Mouse (Mus musculus) CH12.LX (cell line): ENCODE measurements around the gene Guk1. TPM values are rescaled to one million over a fixed set of nuclear protein-coding genes. Genes with fewer than 3 reads are reported as not detected.
A peak's percentile ranks its signal among the peaks of the same experiment; 100 is the strongest.

ENCODE experiments used
- DNase-seq: peaks from one replicate; pipeline ENCODE4 v3.0.0-alpha.2; 2013; ENCODE audit errors: extremely low read depth
- H3K27ac ChIP-seq: 2 replicates; pipeline ENCODE4 v1.5.1; 2012; ENCODE audit warnings: low read depth, mild to moderate bottlenecking, control low read depth, moderate library complexity; ENCODE audit not compliant: insufficient read depth
- H3K27me3 ChIP-seq: replicated peaks from 2 replicates; pipeline ENCODE3; 2012; ENCODE audit warnings: inconsistent platforms
- H3K36me3 ChIP-seq, 2 experiments: replicated peaks in 1 of 2; 2 replicates each; pipeline versions ENCODE3 to v1.6.1; 2012; ENCODE audit warnings: inconsistent platforms in 1 of 2, low read length in 1 of 2, mild to moderate bottlenecking in 1 of 2, mixed read lengths in 1 of 2, moderate library complexity in 1 of 2; ENCODE audit not compliant: control insufficient read depth in 1 of 2, insufficient read depth in 1 of 2
- H3K4me1 ChIP-seq, 2 experiments: 2 replicates each; pipeline ENCODE4 v1.6.1; 2012; ENCODE audit warnings: inconsistent platforms in 1 of 2, moderate library complexity in 1 of 2; ENCODE audit not compliant: insufficient read depth in 2 of 2, control insufficient read depth in 1 of 2
- H3K4me2 ChIP-seq: 2 replicates; pipeline ENCODE4 v1.6.1; 2012; ENCODE audit warnings: low read depth, mild to moderate bottlenecking, control low read depth; ENCODE audit not compliant: poor library complexity, insufficient read depth, severe bottlenecking
- H3K4me3 ChIP-seq, 3 experiments: fragments of 150-350 bp in 1 of 3; sonication (generic) in 1 of 3; replicated peaks in 1 of 3; 2 replicates each; pipeline versions ENCODE3 to v1.5.1; 2011 to 2012; ENCODE audit warnings: low read depth in 2 of 3, low read length in 2 of 3, mild to moderate bottlenecking in 2 of 3, moderate library complexity in 2 of 3, control low read depth in 1 of 3, improper control_type of control experiment in 1 of 3, inconsistent platforms in 1 of 3, mixed read lengths in 1 of 3; ENCODE audit not compliant: poor library complexity in 1 of 3
- H3K79me2 ChIP-seq: replicated peaks from 2 replicates; pipeline ENCODE4 v1.6.1; 2012; ENCODE audit warnings: mild to moderate bottlenecking, moderate library complexity; ENCODE audit not compliant: control insufficient read depth, poor library complexity, insufficient read depth, severe bottlenecking; ENCODE audit errors: extremely low read depth
- H3K9ac ChIP-seq: 2 replicates; pipeline ENCODE4 v1.6.1; 2012; ENCODE audit warnings: low read depth, mild to moderate bottlenecking, control low read depth, moderate library complexity; ENCODE audit not compliant: insufficient read depth
- H3K9me3 ChIP-seq: replicated peaks from 2 replicates; pipeline ENCODE3; 2012; ENCODE audit warnings: low read length, inconsistent platforms, mixed read lengths
- BHLHE40 ChIP-seq: IDR thresholded peaks from 2 replicates; pipeline ENCODE4 v1.6.1; 2011; ENCODE audit warnings: mild to moderate bottlenecking, low read depth, low read length, improper control_type of control experiment
- CHD1 ChIP-seq: IDR thresholded peaks from 2 replicates; pipeline ENCODE4 v1.6.1; 2012; ENCODE audit warnings: low read depth, low read length, improper control_type of control experiment, inconsistent platforms
- CHD2 ChIP-seq: IDR thresholded peaks from 2 replicates; pipeline ENCODE4 v1.6.1; 2011; ENCODE audit warnings: low read length, improper control_type of control experiment
- CTCF ChIP-seq, 2 experiments: IDR thresholded peaks in 1 of 2; conservative IDR thresholded peaks in 1 of 2; 2 replicates each; pipeline ENCODE4 v1.5.1; 2011 to 2012; ENCODE audit warnings: low read depth in 2 of 2, low read length in 2 of 2, improper control_type of control experiment in 1 of 2, inconsistent platforms in 1 of 2, mild to moderate bottlenecking in 1 of 2, moderate library complexity in 1 of 2
- E2F4 ChIP-seq: IDR thresholded peaks from 2 replicates; pipeline ENCODE4 v1.6.1; 2011; ENCODE audit warnings: low read depth, low read length, improper control_type of control experiment; ENCODE audit not compliant: insufficient replicate concordance
- ELF1 ChIP-seq: IDR thresholded peaks from 2 replicates; pipeline ENCODE4 v1.6.1; 2014; ENCODE audit warnings: low read depth, mild to moderate bottlenecking, inconsistent platforms, low read length, improper control_type of control experiment
- EP300 ChIP-seq: IDR thresholded peaks from 2 replicates; pipeline ENCODE4 v1.6.1; 2011; ENCODE audit warnings: low read length, improper control_type of control experiment
- GABPA ChIP-seq: IDR thresholded peaks from 2 replicates; pipeline ENCODE4 v1.6.1; 2012; ENCODE audit warnings: low read depth, low read length, improper control_type of control experiment, inconsistent platforms; ENCODE audit not compliant: insufficient replicate concordance
- HCFC1 ChIP-seq: IDR thresholded peaks from 2 replicates; pipeline ENCODE4 v1.6.1; 2012; ENCODE audit warnings: low read depth, mild to moderate bottlenecking, inconsistent platforms, low read length, improper control_type of control experiment
- IRF4 ChIP-seq: IDR thresholded peaks from 2 replicates; pipeline ENCODE4 v1.6.1; 2014; ENCODE audit warnings: low read depth, mild to moderate bottlenecking, inconsistent platforms, low read length, improper control_type of control experiment
- JUN ChIP-seq: IDR thresholded peaks from 2 replicates; pipeline ENCODE4 v1.6.1; 2011; ENCODE audit warnings: low read depth, mild to moderate bottlenecking, low read length, improper control_type of control experiment, moderate library complexity; ENCODE audit not compliant: insufficient read depth
- JUND ChIP-seq: conservative IDR thresholded peaks from 2 replicates; pipeline ENCODE4 v1.6.1; 2011; ENCODE audit warnings: low read depth, low read length, improper control_type of control experiment
- KAT2A ChIP-seq: IDR thresholded peaks from 2 replicates; pipeline ENCODE4 v1.6.1; 2012; ENCODE audit warnings: low read length, improper control_type of control experiment, inconsistent platforms; ENCODE audit not compliant: insufficient replicate concordance
- MAFK ChIP-seq: IDR thresholded peaks from 2 replicates; pipeline ENCODE4 v1.6.1; 2011; ENCODE audit warnings: low read length, improper control_type of control experiment; ENCODE audit not compliant: insufficient replicate concordance
- MAX ChIP-seq: IDR thresholded peaks from 2 replicates; pipeline ENCODE4 v1.6.1; 2011; ENCODE audit warnings: low read length, improper control_type of control experiment
- MAZ ChIP-seq: IDR thresholded peaks from 2 replicates; pipeline ENCODE4 v1.6.1; 2012; ENCODE audit warnings: low read depth, mild to moderate bottlenecking, inconsistent platforms, low read length, improper control_type of control experiment, moderate library complexity
- MEF2A ChIP-seq: IDR thresholded peaks from 2 replicates; pipeline ENCODE4 v1.6.1; 2014; ENCODE audit warnings: low read depth, mild to moderate bottlenecking, inconsistent platforms, low read length, improper control_type of control experiment, borderline replicate concordance
- MXI1 ChIP-seq: IDR thresholded peaks from 2 replicates; pipeline ENCODE4 v1.6.1; 2011; ENCODE audit warnings: mild to moderate bottlenecking, low read depth, low read length, improper control_type of control experiment
- NELFE ChIP-seq: IDR thresholded peaks from 2 replicates; pipeline ENCODE4 v1.6.1; 2011; ENCODE audit warnings: low read depth, low read length, improper control_type of control experiment
- NRF1 ChIP-seq: IDR thresholded peaks from 2 replicates; pipeline ENCODE4 v1.6.1; 2014; ENCODE audit warnings: low read depth, mild to moderate bottlenecking, inconsistent platforms, low read length, improper control_type of control experiment, moderate library complexity
- PAX5 ChIP-seq: IDR thresholded peaks from 2 replicates; pipeline ENCODE4 v1.6.1; 2012; ENCODE audit warnings: low read length, inconsistent platforms, mixed read lengths
- POLR2A ChIP-seq: IDR thresholded peaks from 2 replicates; pipeline ENCODE4 v1.6.1; 2011; ENCODE audit warnings: low read depth, mild to moderate bottlenecking, improper control_type of control experiment, low read length
- POLR2AphosphoS2 ChIP-seq: IDR thresholded peaks from 2 replicates; pipeline ENCODE4 v1.6.1; 2011; ENCODE audit warnings: low read depth, low read length, improper control_type of control experiment
- RAD21 ChIP-seq: IDR thresholded peaks from 2 replicates; pipeline ENCODE4 v1.6.1; 2011; ENCODE audit warnings: low read depth, mild to moderate bottlenecking, low read length, improper control_type of control experiment, moderate library complexity
- RCOR1 ChIP-seq: conservative IDR thresholded peaks from 2 replicates; pipeline ENCODE4 v1.6.1; 2012; ENCODE audit warnings: low read depth, mild to moderate bottlenecking, inconsistent platforms, low read length, improper control_type of control experiment
- SIN3A ChIP-seq: IDR thresholded peaks from 2 replicates; pipeline ENCODE4 v1.6.1; 2012; ENCODE audit warnings: low read length, improper control_type of control experiment, inconsistent platforms
- SMC3 ChIP-seq: IDR thresholded peaks from 2 replicates; pipeline ENCODE4 v1.6.1; 2011; ENCODE audit warnings: low read depth, low read length, improper control_type of control experiment
- TBP ChIP-seq: conservative IDR thresholded peaks from 2 replicates; pipeline ENCODE4 v1.6.1; 2011; ENCODE audit warnings: low read depth, low read length, improper control_type of control experiment
- TCF12 ChIP-seq: IDR thresholded peaks from 2 replicates; pipeline ENCODE4 v1.6.1; 2014; ENCODE audit warnings: low read depth, mild to moderate bottlenecking, inconsistent platforms, low read length, improper control_type of control experiment
- UBTF ChIP-seq: IDR thresholded peaks from 2 replicates; pipeline ENCODE4 v1.6.1; 2012; ENCODE audit warnings: low read depth, mild to moderate bottlenecking, inconsistent platforms, low read length, improper control_type of control experiment, moderate library complexity
- USF1 ChIP-seq: IDR thresholded peaks from 2 replicates; pipeline ENCODE4 v1.6.1; 2014; ENCODE audit warnings: low read depth, mild to moderate bottlenecking, inconsistent platforms, low read length, improper control_type of control experiment
- USF2 ChIP-seq: conservative IDR thresholded peaks from 2 replicates; pipeline ENCODE4 v1.6.1; 2011; ENCODE audit warnings: low read depth, low read length, improper control_type of control experiment
- ZC3H11A ChIP-seq: IDR thresholded peaks from 2 replicates; pipeline ENCODE4 v1.6.1; 2012; ENCODE audit warnings: low read depth, mild to moderate bottlenecking, inconsistent platforms, low read length, improper control_type of control experiment
- ZMIZ1 ChIP-seq: IDR thresholded peaks from 2 replicates; pipeline ENCODE4 v1.6.1; 2012; ENCODE audit warnings: low read depth, mild to moderate bottlenecking, inconsistent platforms, low read length, improper control_type of control experiment
- ZNF384 ChIP-seq: IDR thresholded peaks from 2 replicates; pipeline ENCODE4 v1.6.1; 2012; ENCODE audit warnings: low read depth, low read length, improper control_type of control experiment, inconsistent platforms
- dilution Hi-C: fragments of 300-500 bp; cut with MboI; formaldehyde crosslinking; loops from 2 replicates; pipeline ENCODE4 v1.14.3; 2020; ENCODE audit warnings: low sequenced_read_pairs; ENCODE audit not compliant: extremely low pct_unique_long_range_greater_than_20kb, extremely low pct_ligation_motif_present
- in situ Hi-C: fragments of 300-500 bp; cut with MboI; formaldehyde crosslinking; loops from 3 replicates; pipeline ENCODE4 v1.14.3; 2019; ENCODE audit warnings: low sequenced_read_pairs, low pct_ligation_motif_present, low pct_unique_long_range_greater_than_20kb, mixed read lengths
- polyA plus RNA-seq: library from polyadenylated mRNA; unstranded; fragments of >175 nt; gene quantifications from 2 replicates; pipeline ENCODE4 v1.2.1, GENCODE M21; 2012; ENCODE audit warnings: low read depth; ENCODE audit not compliant: insufficient read length
- total RNA-seq, 2 experiments: library from RNA; depleted of rRNA; stranded (reverse); fragments of 300-350 nt in 1 of 2; fragments of >200 nt in 1 of 2; gene quantifications; 2 replicates each; pipeline ENCODE4 v1.2.3; 2012 to 2014

Gene Guk1
- total and polyA plus RNA-seq, 3 experiments: 111 to 148 (median 130) TPM

GRCm38 (mm10) chr11:59228122-59228953, 36.3 kb upstream of the Guk1 start, which contains the start of gene Arf1:
Gene Arf1, minus strand, starts transcription at chr11:59228270.
- H3K36me3 ChIP-seq: peaks cover 4 to 21% of the 10 kb centered on the region in 2 experiments
- in situ Hi-C loops: no loop called here

GRCm38 (mm10) chr11:59227604-59228121, 35.7 kb upstream of the Guk1 start:
- peak; percentile 29 for DNase-seq
- no peak overlapping the region; the same call in 1 of the 2 replicates for H3K4me2 ChIP-seq
- TF ChIP-seq CTCF (conservative IDR thresholded peaks at IDR 0.05 in 1 of 2, IDR thresholded peaks at IDR 0.05 in 1 of 2; ENCODE audit: low read depth in 2 of 2, low read length in 2 of 2) (no peak), MAFK (no peak), MEF2A (no peak), CHD1 (peak; percentile 53; the same call in 1 of the 2 replicates), ELF1 (peak; percentile 8; the same call in 1 of the 2 replicates), POLR2AphosphoS2 (no peak), CHD2 (peak; percentile 40; the same call in 1 of the 2 replicates), KAT2A (no peak), RCOR1 (no peak), MXI1 (no peak; the same call in 1 of the 2 replicates), TCF12 (no peak), NRF1 (no peak), ZNF384 (no peak), MAX (no peak)
- peaks cover 4 to 28% of the 10 kb centered on the region in 2 experiments for H3K36me3 ChIP-seq
- H3K4me3 ChIP-seq: peak overlapping the region; percentile 89 to 98 (median 91)
- dilution Hi-C loops (no loop called here), in situ Hi-C loops (no loop called here)
- peaks cover 12 to 59% of the 10 kb centered on the region in 2 experiments for H3K4me1 ChIP-seq
- peak overlapping the region; percentile 89 for H3K27ac ChIP-seq
- H3K9ac ChIP-seq: peak overlapping the region; percentile 99
- no peaks in the 10 kb centered on the region for H3K9me3 ChIP-seq
- peaks cover 52% of the 10 kb centered on the region for H3K79me2 ChIP-seq
- H3K27me3 ChIP-seq: no peaks in the 10 kb centered on the region

More at GRCm38 (mm10) chr11:59228122-59228953, 36.3 kb upstream of the Guk1 start, which contains the start of gene Arf1:
- DNase-seq: peak; percentile 97
- no peaks in the 10 kb centered on the region for H3K9me3 ChIP-seq
- peak; percentile 97 for TF ChIP-seq ELF1
- peak; percentile 73; the same call in 1 of the 2 replicates for TF ChIP-seq MXI1
- no peak; the same call in 1 of the 2 replicates for TF ChIP-seq USF1
- no peak for TF ChIP-seq RCOR1
- TF ChIP-seq PAX5: no peak
- no peak for TF ChIP-seq USF2
- TF ChIP-seq NELFE: peak; percentile 97
- TF ChIP-seq MAFK: peak; percentile 41; the same call in 1 of the 2 replicates
- TF ChIP-seq JUND: no peak
- TF ChIP-seq HCFC1: peak; percentile 88
- peak; percentile 85 for TF ChIP-seq BHLHE40
- no peak for TF ChIP-seq CHD1
- no peak for TF ChIP-seq SIN3A
- TF ChIP-seq SMC3: no peak
- peak; percentile 95 for TF ChIP-seq ZMIZ1
- TF ChIP-seq GABPA: no peak; the same call in 1 of the 2 replicates
- peak; percentile 87; the same call in 1 of the 2 replicates for TF ChIP-seq UBTF
- peak; percentile 82 for TF ChIP-seq TBP
- TF ChIP-seq EP300: no peak
- no peak for TF ChIP-seq E2F4
- TF ChIP-seq POLR2A: peak; percentile 98
- peak; percentile 95 for TF ChIP-seq NRF1
- TF ChIP-seq JUN: no peak
- TF ChIP-seq RAD21: no peak
- peak; percentile 96 for TF ChIP-seq TCF12
- no peak for TF ChIP-seq MAZ
- TF ChIP-seq ZNF384: 0 out of 2 replicates have a peak, but pooled peaks have one; percentile 8
- TF ChIP-seq CHD2: peak; percentile 15; the same call in 1 of the 2 replicates
- peak; percentile 77; the same call in 1 of the 2 replicates for TF ChIP-seq POLR2AphosphoS2
- no peak for TF ChIP-seq ZC3H11A
- TF ChIP-seq KAT2A: peak; percentile 76; the same call in 1 of the 2 replicates
- peak; percentile 87 for TF ChIP-seq MEF2A
- TF ChIP-seq IRF4: no peak; the same call in 1 of the 2 replicates
- peak; percentile 52; the same call in 1 of the 2 replicates for TF ChIP-seq MAX
- H3K4me3 ChIP-seq: peak within 1 kb of the TSS; percentile 89 to 98 (median 91)
- H3K27ac ChIP-seq: peak within 1 kb of the TSS; percentile 89
- peaks cover 9 to 52% of the 10 kb centered on the region in 2 experiments for H3K4me1 ChIP-seq
- dilution Hi-C loops: no loop called here
- H3K27me3 ChIP-seq: no peaks in the 10 kb centered on the region
- H3K4me2 ChIP-seq: peak within 1 kb of the TSS; percentile 80
- peak within 1 kb of the TSS; percentile 99 for H3K9ac ChIP-seq
- H3K79me2 ChIP-seq: peaks cover 45% of the 10 kb centered on the region
